Comparison of ENCODE assay signal across 25 mouse cellular contexts in genomic region chr8:125510861-125511668, GRCm38 (mm10). TPM values are rescaled to one million over a fixed set of nuclear protein-coding genes. Genes with fewer than 3 reads are reported as not detected.
DNase-seq lines count a peak whose midpoint lies in the region; ATAC-seq lines count a peak whose summit lies in the region.
"Had no signal": no experiment of that assay in that cellular context is flagged by ENCODE, and none has a peak within 500 bp of the region (broad histone marks: within the 10 kb centered on the region; RNA-seq: fewer than 3 reads in every experiment).

No protein-coding gene starts in this region.

- intact Hi-C loops in heart, postnatal 25 days (cut with DNase I) = no loop called here

- ATAC-seq in heart, embryonic 11.5 days (replicated peaks; ENCODE audit: insufficient number of reproducible peaks, low FRiP score, low TSS enrichment) = no peak
- ATAC-seq in heart, embryonic 16.5 days (replicated peaks; ENCODE audit: extremely low read depth, insufficient read depth, low FRiP score) = no peak
- 0 out of 2 replicates have a peak, but pooled peaks have one; percentile 16 for ATAC-seq in intestine, embryonic 16.5 days
- no peak for ATAC-seq in megakaryocyte, adult 5-6 weeks (ENCODE audit: poor library complexity, severe bottlenecking)
- ATAC-seq: CD4-positive, CD25-positive, alpha-beta regulatory T cell, adult 4 months; forebrain, embryonic 16.5 days; midbrain, embryonic 15.5 days had no signal

- no peaks in the 10 kb centered on the region for H3K9me3 ChIP-seq in heart, embryonic 11.5 days (replicated peaks; ENCODE audit: control insufficient read depth, low read length)
- no peaks in the 10 kb centered on the region for H3K9me3 ChIP-seq in heart, embryonic 16.5 days (replicated peaks; ENCODE audit: control insufficient read depth, low read length)
- H3K9me3 ChIP-seq in intestine, embryonic 16.5 days (ENCODE audit: control insufficient read depth, low read length) = no peaks in the 10 kb centered on the region
- H3K9me3 ChIP-seq: embryonic facial prominence, embryonic 12.5 days; hindbrain, embryonic 13.5 days; kidney, embryonic 15.5 days; limb, embryonic 12.5 days; liver, embryonic 15.5 days; lung, embryonic 15.5 days; midbrain, embryonic 15.5 days; stomach, embryonic 15.5 days had no signal

- 0 out of 2 replicates have a peak overlapping the region, but pooled peaks have one; percentile 5 for H3K9ac ChIP-seq in heart, embryonic 11.5 days (ENCODE audit: low read depth, low read length)
- H3K9ac ChIP-seq in heart, embryonic 16.5 days (ENCODE audit: low read length) = no peak overlapping the region
- H3K9ac ChIP-seq in intestine, embryonic 16.5 days (ENCODE audit: low read depth, low read length) = no peak overlapping the region
- H3K9ac ChIP-seq: embryonic facial prominence, embryonic 12.5 days; hindbrain, embryonic 13.5 days; kidney, embryonic 15.5 days; limb, embryonic 12.5 days; liver, embryonic 15.5 days; lung, embryonic 15.5 days; midbrain, embryonic 15.5 days; stomach, embryonic 15.5 days had no signal

- no peak overlapping the region for H3K4me2 ChIP-seq in heart, embryonic 11.5 days
- H3K4me2 ChIP-seq in heart, embryonic 16.5 days (ENCODE audit: low read depth, low read length) = no peak overlapping the region
- H3K4me2 ChIP-seq in intestine, embryonic 16.5 days (ENCODE audit: low read depth, low read length) = no peak overlapping the region
- H3K4me2 ChIP-seq: embryonic facial prominence, embryonic 12.5 days; hindbrain, embryonic 13.5 days; kidney, embryonic 15.5 days; limb, embryonic 12.5 days; liver, embryonic 15.5 days; lung, embryonic 15.5 days; midbrain, embryonic 15.5 days; stomach, embryonic 15.5 days had no signal

- no peaks in the 10 kb centered on the region for H3K27me3 ChIP-seq in heart, embryonic 11.5 days (ENCODE audit: control insufficient read depth, insufficient read depth, low read length)
- H3K27me3 ChIP-seq in heart, embryonic 16.5 days (ENCODE audit: control insufficient read depth, insufficient read depth, low read length) = no peaks in the 10 kb centered on the region
- H3K27me3 ChIP-seq in intestine, embryonic 16.5 days (replicated peaks; ENCODE audit: control insufficient read depth, insufficient read depth, low read length) = no peaks in the 10 kb centered on the region
- H3K27me3 ChIP-seq: embryonic facial prominence, embryonic 12.5 days; kidney, embryonic 15.5 days; limb, embryonic 12.5 days; liver, embryonic 15.5 days; lung, embryonic 15.5 days; midbrain, embryonic 15.5 days; stomach, embryonic 15.5 days had no signal

- H3K4me1 ChIP-seq in heart, embryonic 11.5 days (ENCODE audit: control insufficient read depth, insufficient read depth, low read length) = peaks cover 93% of the 10 kb centered on the region
- H3K4me1 ChIP-seq in heart, embryonic 16.5 days (ENCODE audit: control insufficient read depth, insufficient read depth, low read length) = peaks cover 89% of the 10 kb centered on the region
- H3K4me1 ChIP-seq in intestine, embryonic 16.5 days (ENCODE audit: control insufficient read depth, insufficient read depth, low read length) = peaks cover 13% of the 10 kb centered on the region

- no peak overlapping the region for H3K27ac ChIP-seq in heart, embryonic 11.5 days (ENCODE audit: low read depth, low read length)
- H3K27ac ChIP-seq in heart, embryonic 16.5 days (ENCODE audit: low read length) = peak overlapping the region; percentile 40
- H3K27ac ChIP-seq in intestine, embryonic 16.5 days (ENCODE audit: low read length) = no peak overlapping the region
- H3K27ac ChIP-seq: embryonic facial prominence, embryonic 12.5 days; kidney, embryonic 15.5 days; left cerebral cortex, adult 2 months; liver, embryonic 15.5 days; lung, embryonic 15.5 days; macrophage; stomach, embryonic 15.5 days had no signal

- WGBS in heart, embryonic 11.5 days (ENCODE audit: insufficient replicate concordance) = 47% methylated on average over 14 of the region's 14 CpGs
- 48% methylated on average over 14 of the region's 14 CpGs for WGBS in heart, embryonic 16.5 days
- WGBS in intestine, embryonic 16.5 days = 42% methylated on average over 14 of the region's 14 CpGs

- H3K4me3 ChIP-seq in heart, embryonic 11.5 days (ENCODE audit: low read depth, low read length) = no peak overlapping the region
- no peak overlapping the region for H3K4me3 ChIP-seq in heart, embryonic 16.5 days (ENCODE audit: low read length)
- no peak overlapping the region for H3K4me3 ChIP-seq in intestine, embryonic 16.5 days (ENCODE audit: low read length)
- H3K4me3 ChIP-seq: embryonic facial prominence, embryonic 12.5 days; hindbrain, embryonic 13.5 days; kidney, embryonic 15.5 days; left cerebral cortex, adult 2 months; limb, embryonic 12.5 days; liver, embryonic 15.5 days; lung, embryonic 15.5 days; midbrain, embryonic 15.5 days; stomach, embryonic 15.5 days had no signal

- no peaks in the 10 kb centered on the region for H3K36me3 ChIP-seq in heart, embryonic 11.5 days (ENCODE audit: control insufficient read depth, insufficient read depth, low read length)
- H3K36me3 ChIP-seq in heart, embryonic 16.5 days (ENCODE audit: control insufficient read depth, insufficient read depth) = no peaks in the 10 kb centered on the region
- H3K36me3 ChIP-seq in intestine, embryonic 16.5 days (ENCODE audit: control insufficient read depth, insufficient read depth, low read length) = no peaks in the 10 kb centered on the region
- H3K36me3 ChIP-seq: embryonic facial prominence, embryonic 12.5 days; hindbrain, embryonic 13.5 days; kidney, embryonic 15.5 days; limb, embryonic 12.5 days; liver, embryonic 15.5 days; lung, embryonic 15.5 days; midbrain, embryonic 15.5 days; stomach, embryonic 15.5 days had no signal

- no peak for DNase-seq in heart, adult 8-10 months (ENCODE audit: low spot score)
- no peak for DNase-seq in heart, postnatal 25 days (ENCODE audit: low spot score)
- peak; percentile 13 for DNase-seq in adipocyte (ENCODE audit: low spot score)
- DNase-seq: adrenal gland, postnatal 25 days; cerebellum, adult 11-12 months; cerebellum, adult 9-11 months; embryo, embryonic 11 days; kidney, adult 18-20 months; right cerebral cortex, postnatal 25 days had no signal

RNA-seq across cellular contexts. Expression of gene Sipa1l2, which starts 58.5 kb away (rescaled TPM):
- polyA plus RNA-seq in heart, embryonic 11.5 days (2014; fragmentation: Nextera tagmentation; extraction: Ambion mirVana) = 16.8 and 19.4 TPM in 2 replicates
- total RNA-seq in heart, adult 8-10 months (2022) = 10 to 100 TPM; 41.6 to 49.5 (median 44.5) TPM
- 19.9 and 24.4 TPM in 2 replicates for polyA plus RNA-seq in heart, embryonic 16.5 days (2015; fragmentation: Nextera tagmentation; extraction: Ambion mirVana)
- total RNA-seq in heart, postnatal 25 days (2021) = 10 to 100 TPM; 43.7 to 44.8 TPM
- polyA plus RNA-seq in intestine, embryonic 16.5 days (2015; fragmentation: Nextera tagmentation; extraction: Ambion mirVana) = 4.9 and 6.8 TPM in 2 replicates
- 5.2 and 7.4 TPM in 2 replicates for total RNA-seq in megakaryocyte, adult 5-6 weeks (2015)
- 10.9 and 11.6 TPM in 2 replicates for total RNA-seq in megakaryocyte, adult 5-6 weeks (2017)
